ENCODE assay signal across 23 mouse cellular contexts in the genomic region with DNA sequence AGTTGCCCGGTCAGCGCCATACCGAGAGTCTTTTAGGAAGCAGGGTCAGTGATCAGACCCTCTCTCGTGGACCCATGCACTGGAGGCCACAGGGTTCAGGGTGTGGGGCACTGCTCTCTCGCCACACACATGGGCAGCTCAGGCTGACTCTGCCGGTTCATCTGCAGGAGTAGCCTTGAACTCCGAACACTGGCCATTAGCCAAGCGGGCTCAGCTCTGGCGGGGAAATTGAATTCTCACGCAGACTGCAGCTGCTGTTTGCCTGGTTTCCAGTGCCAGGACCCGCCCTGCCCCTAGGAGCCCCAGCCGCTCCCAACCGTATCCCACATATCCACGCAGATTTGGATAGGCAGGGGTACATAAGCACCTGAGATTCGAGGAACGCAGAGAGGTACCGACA. TPM values are rescaled to one million over a fixed set of nuclear protein-coding genes. Genes with fewer than 3 reads are reported as not detected.
DNase-seq lines count a peak whose midpoint lies in the region; ATAC-seq and TF ChIP-seq lines count a peak whose summit lies in the region.
"Had no signal": no experiment of that assay in that cellular context is flagged by ENCODE, and none has a peak within 500 bp of the region (broad histone marks: within the 10 kb centered on the region; RNA-seq: fewer than 3 reads in every experiment).

No protein-coding gene starts in this region.

- TF ChIP-seq CTCF in lung, adult 2 months (IDR thresholded peaks at IDR 0.05; ENCODE audit: insufficient read depth, low read length): no peak

- H3K9ac ChIP-seq in forebrain, embryonic 12.5 days: 0 out of 2 replicates have a peak overlapping the region, but pooled peaks have one; percentile 7
- H3K9ac ChIP-seq in ES-E14 (ENCODE audit: insufficient read depth, low read depth, low read length, poor library complexity, severe bottlenecking): peak overlapping the region; percentile 16; the same call in 1 of the 2 replicates
- H3K9ac ChIP-seq: forebrain, postnatal 0 days; hindbrain, embryonic 15.5 days; limb, embryonic 12.5 days; lung, embryonic 15.5 days had no signal

- H3K4me1 ChIP-seq in forebrain, embryonic 12.5 days: no peaks in the 10 kb centered on the region
- no peaks in the 10 kb centered on the region for H3K4me1 ChIP-seq in forebrain, embryonic 10.5 days
- H3K4me1 ChIP-seq in ES-E14 (ENCODE audit: control insufficient read depth in 2 of 2, insufficient read depth in 2 of 2, low read length in 2 of 2, poor library complexity in 1 of 2): peaks cover 0 to 8% of the 10 kb centered on the region in 2 experiments; a peak in 2 of 4 replicates
- no peaks in the 10 kb centered on the region for H3K4me1 ChIP-seq in lung, adult 2 months (ENCODE audit: control insufficient read depth, insufficient read depth, low read length)
- H3K4me1 ChIP-seq: hindbrain, embryonic 15.5 days; limb, embryonic 12.5 days; lung, embryonic 15.5 days had no signal

- H3K9me3 ChIP-seq in forebrain, embryonic 12.5 days: no peaks in the 10 kb centered on the region
- H3K9me3 ChIP-seq in forebrain, embryonic 10.5 days: no peaks in the 10 kb centered on the region; the same call in 1 of the 2 replicates
- H3K9me3 ChIP-seq in ES-E14 (ENCODE audit: control insufficient read depth, insufficient read depth, low read depth, low read length): no peaks in the 10 kb centered on the region
- H3K9me3 ChIP-seq: hindbrain, embryonic 15.5 days; lung, embryonic 15.5 days had no signal

- H3K27ac ChIP-seq in forebrain, embryonic 12.5 days: no peak overlapping the region
- H3K27ac ChIP-seq in forebrain, embryonic 10.5 days: no peak overlapping the region
- no peak overlapping the region for H3K27ac ChIP-seq in ES-E14 (ENCODE audit: insufficient read depth, low read depth, low read length, poor library complexity, severe bottlenecking)
- H3K27ac ChIP-seq: hindbrain, embryonic 15.5 days; left cerebral cortex, adult 2 months; limb, embryonic 12.5 days; lung, embryonic 15.5 days had no signal

- 91% methylated on average over 17 of the region's 17 CpGs for WGBS in forebrain, embryonic 12.5 days
- WGBS in forebrain, embryonic 10.5 days: 88% methylated on average over 17 of the region's 17 CpGs
- 74% methylated on average over 17 of the region's 17 CpGs for WGBS in lung, adult 2 months

- in situ Hi-C loops in ES-E14 (cut with MboI; ENCODE audit: low sequenced_read_pairs in 2 of 2, unreplicated experiment in 2 of 2): no loop called here

- no peaks in the 10 kb centered on the region for H3K27me3 ChIP-seq in forebrain, embryonic 12.5 days
- no peaks in the 10 kb centered on the region for H3K27me3 ChIP-seq in forebrain, embryonic 10.5 days (ENCODE audit: poor library complexity, severe bottlenecking)
- H3K27me3 ChIP-seq: hindbrain, embryonic 15.5 days; limb, embryonic 12.5 days; lung, embryonic 15.5 days had no signal

- H3K4me3 ChIP-seq in forebrain, embryonic 12.5 days (replicated peaks): no peak overlapping the region
- no peak overlapping the region for H3K4me3 ChIP-seq in forebrain, embryonic 10.5 days
- H3K4me3 ChIP-seq in ES-E14 (ENCODE audit: insufficient read depth in 1 of 2, low read depth in 1 of 2, low read length in 2 of 2, poor library complexity in 1 of 2, severe bottlenecking in 1 of 2): peak overlapping the region; percentile 32 to 42
- H3K4me3 ChIP-seq in lung, adult 2 months (replicated peaks; ENCODE audit: extremely low read depth, low read depth, low read length): no peak overlapping the region
- H3K4me3 ChIP-seq: erythroblast, embryonic 14.5 days; hindbrain, embryonic 15.5 days; left cerebral cortex, adult 2 months; limb, embryonic 12.5 days; lung, embryonic 15.5 days had no signal

- H3K36me3 ChIP-seq in forebrain, embryonic 12.5 days (replicated peaks): no peaks in the 10 kb centered on the region
- H3K36me3 ChIP-seq in forebrain, embryonic 10.5 days (replicated peaks): no peaks in the 10 kb centered on the region
- H3K36me3 ChIP-seq in ES-E14 (ENCODE audit: control insufficient read depth, insufficient read depth, low read length, poor library complexity, severe bottlenecking): no peaks in the 10 kb centered on the region
- H3K36me3 ChIP-seq: hindbrain, embryonic 15.5 days; limb, embryonic 12.5 days; lung, embryonic 15.5 days had no signal

- DNase-seq in forebrain, embryonic 10.5 days (ENCODE audit: extremely low spot score, low spot score): no peak
- DNase-seq in kidney, postnatal 25 days: peak; percentile 25 to 46
- DNase-seq in kidney, adult 11 months: no peak
- DNase-seq in ES-E14 (ENCODE audit: low read depth, low spot score): no peak
- peak; percentile 68 for DNase-seq in adrenal gland, postnatal 25 days
- DNase-seq in lung, adult 2 months: no peak
- DNase-seq: cerebellum, adult 9-10 months; forebrain, postnatal 0 days; right cerebral cortex, postnatal 25 days had no signal

- no peak for ATAC-seq in forebrain, embryonic 12.5 days (ENCODE audit: low FRiP score)
- ATAC-seq: forebrain, postnatal 0 days had no signal

- H3K4me2 ChIP-seq in forebrain, embryonic 12.5 days: no peak overlapping the region
- H3K4me2 ChIP-seq: hindbrain, embryonic 15.5 days; limb, embryonic 12.5 days; lung, embryonic 15.5 days had no signal

- no peak for TF ChIP-seq POLR2A in lung, adult 2 months (IDR thresholded peaks at IDR 0.05; ENCODE audit: borderline replicate concordance, extremely low read depth, low read depth, low read length)

TF ChIP-seq in ES-E14, 5 proteins besides CTCF, POLR2A, EP300 and RAD21:
- TF ChIP-seq MAFK (IDR thresholded peaks at IDR 0.05; ENCODE audit: insufficient read depth, low read depth, low read length): no peak
- TF ChIP-seq CHD2 (IDR thresholded peaks at IDR 0.05; ENCODE audit: low read depth, low read length): no peak
- no peak for TF ChIP-seq ZNF384 (IDR thresholded peaks at IDR 0.05; ENCODE audit: low read depth, low read length)
- no peak for TF ChIP-seq ZC3H11A (IDR thresholded peaks at IDR 0.05; ENCODE audit: borderline replicate concordance, low read depth, low read length)
- no peak for TF ChIP-seq HCFC1 (IDR thresholded peaks at IDR 0.05; ENCODE audit: borderline replicate concordance, insufficient read depth, low read length)

RNA-seq across cellular contexts. Expression of a gene that starts 0.5 kb away (rescaled TPM):
- not detected in 2 replicates for polyA plus RNA-seq in forebrain, embryonic 12.5 days (2016; fragmentation: Nextera tagmentation; extraction: Ambion mirVana)
- polyA plus RNA-seq in forebrain, embryonic 10.5 days (2016; fragmentation: Nextera tagmentation; extraction: Ambion mirVana): not detected in 2 replicates
- 1.4 and 2.7 TPM in 2 replicates for total RNA-seq in ES-E14 (2012; rRNA removed)
- total RNA-seq in adrenal gland, postnatal 25 days (2021): 7.0 and 13.4 TPM in 2 replicates
- 2.1 and 2.2 TPM in 2 replicates for polyA plus RNA-seq in lung, adult 2 months (2012; rRNA removed)
- total RNA-seq: forebrain, postnatal 0 days; left cerebral cortex, adult 2 months; megakaryocyte progenitor cell, adult 5-6 weeks; MEL had no signal
- polyA plus RNA-seq: brain, embryonic 14.5 days; C2C12; erythroblast, embryonic 14.5 days; hindbrain, embryonic 15.5 days; limb, embryonic 12.5 days had no signal

RNA-seq across cellular contexts. Expression of a gene that starts 22.9 kb away (rescaled TPM):
- polyA plus RNA-seq in forebrain, embryonic 12.5 days (2016; fragmentation: Nextera tagmentation; extraction: Ambion mirVana): 0.55 and 0.69 TPM in 2 replicates
- polyA plus RNA-seq in forebrain, embryonic 10.5 days (2016; fragmentation: Nextera tagmentation; extraction: Ambion mirVana): 0.50 and 0.63 TPM in 2 replicates
- not detected in 2 replicates for total RNA-seq in ES-E14 (2012; rRNA removed)
- total RNA-seq in adrenal gland, postnatal 25 days (2021): not detected in 2 replicates
- polyA plus RNA-seq in lung, adult 2 months (2012; rRNA removed): not detected in 2 replicates
- total RNA-seq: forebrain, postnatal 0 days; heart, adult 18-20 months; heart, postnatal 10 days; left cerebral cortex, adult 2 months; megakaryocyte progenitor cell, adult 5-6 weeks; MEL had no signal
- polyA plus RNA-seq: brain, embryonic 14.5 days; C2C12; erythroblast, embryonic 14.5 days; forebrain, postnatal 0 days; midbrain, embryonic 14.5 days; thymus, adult 2 months had no signal

RNA-seq across cellular contexts. Expression of a gene that starts 27.7 kb away (rescaled TPM):
- 68.9 and 76.0 TPM in 2 replicates for polyA plus RNA-seq in forebrain, embryonic 12.5 days (2016; fragmentation: Nextera tagmentation; extraction: Ambion mirVana)
- 61.8 and 64.6 TPM in 2 replicates for polyA plus RNA-seq in forebrain, embryonic 10.5 days (2016; fragmentation: Nextera tagmentation; extraction: Ambion mirVana)
- total RNA-seq in ES-E14 (2012; rRNA removed): 72.4 and 78.9 TPM in 2 replicates
- total RNA-seq in adrenal gland, postnatal 25 days (2021): 105 and 111 TPM in 2 replicates
- 51.0 and 53.3 TPM in 2 replicates for polyA plus RNA-seq in lung, adult 2 months (2012; rRNA removed)

RNA-seq across cellular contexts. Expression of a gene that starts 30.7 kb away (rescaled TPM):
- polyA plus RNA-seq in forebrain, embryonic 12.5 days (2016; fragmentation: Nextera tagmentation; extraction: Ambion mirVana): 14.3 and 14.7 TPM in 2 replicates
- 17.9 and 18.4 TPM in 2 replicates for polyA plus RNA-seq in forebrain, embryonic 10.5 days (2016; fragmentation: Nextera tagmentation; extraction: Ambion mirVana)
- 8.5 and 11.0 TPM in 2 replicates for total RNA-seq in ES-E14 (2012; rRNA removed)
- 12.2 and 17.1 TPM in 2 replicates for total RNA-seq in adrenal gland, postnatal 25 days (2021)
- polyA plus RNA-seq in lung, adult 2 months (2012; rRNA removed): 4.1 and 4.5 TPM in 2 replicates

RNA-seq across cellular contexts. Expression of a gene that starts 30.8 kb away (rescaled TPM):
- 48.9 and 53.6 TPM in 2 replicates for polyA plus RNA-seq in forebrain, embryonic 12.5 days (2016; fragmentation: Nextera tagmentation; extraction: Ambion mirVana)
- polyA plus RNA-seq in forebrain, embryonic 10.5 days (2016; fragmentation: Nextera tagmentation; extraction: Ambion mirVana): 51.8 and 55.2 TPM in 2 replicates
- total RNA-seq in ES-E14 (2012; rRNA removed): 27.0 and 29.1 TPM in 2 replicates
- 25.8 and 26.5 TPM in 2 replicates for total RNA-seq in adrenal gland, postnatal 25 days (2021)
- 9.6 and 11.6 TPM in 2 replicates for polyA plus RNA-seq in lung, adult 2 months (2012; rRNA removed)

Comparison
In these comparisons a context has a peak if more than half of its experiments do, and no peak if none do; other contexts are left out.
1. DNase-seq: peak in kidney, postnatal 25 days (2 of 2) and adrenal gland, postnatal 25 days (single experiment); none in forebrain, embryonic 10.5 days (single experiment), kidney, adult 11 months (single experiment), ES-E14 (single experiment) and lung, adult 2 months (single experiment).
2. H3K4me3 ChIP-seq: peak in ES-E14 (2 of 2); none in forebrain, embryonic 12.5 days (single experiment), forebrain, embryonic 10.5 days (single experiment) and lung, adult 2 months (single experiment).